Mouse (Mus musculus) B cell, adult 2 months (primary cell): ENCODE measurements around the gene Hcrtr1.
A peak's percentile ranks its signal among the peaks of the same experiment; 100 is the strongest.

Experiments used
- DNase-seq, 2 experiments: peaks; one replicate each; pipeline ENCODE4 v3.0.0; 2022

Hcrtr1 gene

DNA sequence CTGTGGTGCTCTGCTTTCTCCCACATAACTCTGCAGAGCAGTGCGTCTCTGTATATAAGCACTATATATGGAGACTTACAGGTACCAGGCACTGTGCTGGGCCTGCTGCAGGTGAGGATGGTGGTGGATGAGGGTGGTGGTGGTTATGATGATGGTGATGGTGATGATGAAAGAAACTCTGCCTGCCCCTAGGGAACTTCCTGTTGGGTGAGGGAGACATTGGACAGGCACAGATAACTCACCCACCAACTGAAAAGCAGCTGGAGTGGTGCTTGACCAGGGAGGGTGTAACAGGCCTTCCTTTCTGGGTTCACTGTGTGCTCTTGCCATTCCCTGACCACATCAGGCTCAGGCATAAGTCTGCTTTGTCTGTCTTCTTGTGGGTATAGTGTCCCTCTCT is 26.4 kb downstream of the Hcrtr1 start:
- no peak for DNase-seq

GRCm38 (mm10) chr4:130112299-130112698 is 26.9 kb downstream of the Hcrtr1 start:
- DNase-seq = no peak

DNA sequence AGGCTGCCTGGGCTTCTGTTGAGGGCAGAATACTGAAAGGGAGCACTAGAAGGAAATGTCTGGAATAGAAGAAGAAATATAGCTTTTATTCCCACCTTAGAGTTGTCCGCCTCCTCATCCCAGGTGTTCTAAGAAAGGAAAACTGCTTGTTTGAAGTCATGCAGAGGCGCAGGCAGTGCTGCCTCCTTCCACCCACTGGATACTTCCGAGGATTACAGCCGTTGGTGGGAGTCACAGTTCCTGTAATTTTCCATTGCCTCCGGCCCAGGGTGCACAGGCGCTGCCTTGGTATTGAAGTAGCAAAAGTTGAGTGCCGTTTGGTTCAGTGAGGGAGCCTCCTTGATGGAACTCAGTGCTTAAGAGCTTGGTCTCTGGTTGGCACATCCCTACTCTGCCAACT is 29.1 kb downstream of the Hcrtr1 start:
- no peak for DNase-seq

DNA sequence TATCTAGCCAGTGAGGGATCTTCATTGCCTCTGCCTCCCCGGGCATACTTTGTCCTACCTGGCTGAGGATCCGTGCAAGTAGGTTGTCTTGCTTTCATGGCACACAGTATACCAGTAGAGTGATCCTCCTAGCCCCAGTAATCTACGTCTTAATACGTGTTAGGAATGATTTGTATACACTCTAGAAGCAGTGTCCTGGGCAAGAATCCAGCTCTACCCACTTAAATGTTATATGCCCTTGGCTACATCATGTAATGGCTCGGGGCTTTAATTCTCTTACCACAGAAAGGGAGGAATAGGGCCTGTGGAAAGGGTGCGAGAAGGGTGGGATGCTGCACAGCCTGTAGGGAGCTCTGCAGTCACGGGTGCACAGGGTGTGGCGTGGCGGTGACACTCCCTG is 29.5 kb downstream of the Hcrtr1 start:
- no peak for DNase-seq

DNA sequence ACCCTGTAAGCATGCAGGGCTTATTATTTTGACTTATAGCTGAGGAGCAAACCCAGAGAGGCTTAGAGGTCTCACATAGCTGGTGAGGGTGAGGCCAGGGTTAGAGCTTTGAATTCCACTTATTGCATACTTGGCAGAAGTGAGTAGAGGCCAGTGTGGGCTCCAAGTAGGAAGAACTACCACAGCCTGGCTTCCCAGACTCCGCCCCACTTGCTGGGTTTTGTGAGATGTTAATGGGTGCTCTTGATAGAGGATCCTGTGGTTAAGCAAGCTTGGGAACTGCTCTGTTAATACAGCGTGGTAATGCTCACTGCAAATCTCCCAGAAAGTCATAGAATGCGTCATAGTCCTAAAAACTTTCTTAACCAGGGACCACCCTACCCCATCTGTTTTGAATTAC is 30.2 kb downstream of the Hcrtr1 start:
- no peak for DNase-seq

DNA sequence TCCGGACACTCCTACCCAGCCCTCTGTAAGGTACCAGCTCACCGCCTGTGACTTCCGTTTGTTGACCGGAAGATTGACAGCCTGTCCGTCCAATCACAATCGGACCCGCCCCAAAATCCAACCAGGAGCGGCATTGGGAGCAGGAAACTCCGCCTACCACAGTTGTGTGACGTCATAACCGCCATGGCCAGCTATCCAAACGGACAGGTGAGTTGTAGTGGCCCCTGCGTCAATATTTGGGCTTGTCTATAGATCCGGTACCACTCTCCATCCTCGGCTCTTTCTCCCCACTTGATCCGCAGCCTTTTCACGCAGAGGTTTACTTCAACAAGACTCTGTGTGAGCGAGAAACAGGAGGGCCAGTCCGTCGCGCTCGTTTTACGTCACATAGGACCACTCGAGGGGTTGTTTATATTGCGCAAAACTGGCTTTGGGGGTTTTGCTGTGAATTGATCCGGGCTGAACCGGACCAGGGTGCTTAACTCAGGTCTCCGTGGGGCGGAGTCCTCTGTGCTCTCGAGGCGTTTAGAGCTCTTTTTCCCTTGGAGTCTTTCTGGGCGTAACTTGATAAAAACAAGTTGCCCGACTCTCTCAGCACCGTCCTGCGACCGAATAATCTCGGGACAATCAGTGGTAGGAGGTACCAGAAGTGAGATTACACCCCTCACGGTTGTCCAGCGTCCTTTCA is 31.6 kb downstream of the Hcrtr1 start:
- DNase-seq = peak; percentile 99

DNA sequence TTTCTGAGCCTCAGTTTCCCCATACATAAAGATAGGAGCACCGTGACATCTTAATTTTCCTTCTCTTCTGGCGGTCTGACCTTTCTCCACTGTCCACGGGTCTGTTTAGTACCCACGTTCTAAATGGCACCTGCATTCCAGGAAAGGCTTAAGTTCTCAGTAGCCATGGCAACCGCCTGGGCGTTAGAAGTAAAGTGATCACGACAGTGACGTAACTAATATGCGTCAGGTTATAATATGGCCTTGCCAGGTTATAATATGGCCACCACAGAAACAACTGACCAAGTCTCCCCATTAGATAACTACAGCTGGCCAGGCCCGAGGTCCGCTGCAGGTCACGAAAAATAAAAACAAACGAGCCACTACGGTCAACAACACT is 32.1 kb downstream of the Hcrtr1 start:
- DNase-seq = no peak

DNA sequence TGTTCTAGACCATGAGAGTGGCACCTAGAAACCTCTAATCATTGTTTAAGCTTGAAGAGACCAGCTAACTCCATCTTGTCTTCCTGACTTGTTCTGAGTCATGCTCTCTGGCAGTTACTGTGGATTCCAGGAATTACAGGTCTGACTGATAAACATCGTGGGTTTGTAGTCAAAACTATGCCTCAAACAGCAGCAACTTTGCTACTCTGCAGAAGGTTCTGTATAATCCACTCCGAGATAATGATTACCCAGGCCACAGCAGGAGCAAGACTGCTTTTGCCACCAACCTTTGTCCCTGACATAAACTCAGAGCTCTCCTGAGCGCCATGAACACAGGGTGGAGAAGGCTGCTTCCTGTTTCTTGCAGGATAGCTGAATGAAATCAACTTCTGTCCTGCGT is 34.6 kb downstream of the Hcrtr1 start:
- no peak for DNase-seq

GRCm38 (mm10) chr4:130103632-130104031 is 35.5 kb downstream of the Hcrtr1 start:
- DNase-seq = peak; percentile 32 to 35

GRCm38 (mm10) chr4:130102111-130102651 is 37.0 kb downstream of the Hcrtr1 start, which contains the start of gene Pef1:
Gene Pef1, plus strand, starts transcription at chr4:130102558.
- DNase-seq = no peak

DNA sequence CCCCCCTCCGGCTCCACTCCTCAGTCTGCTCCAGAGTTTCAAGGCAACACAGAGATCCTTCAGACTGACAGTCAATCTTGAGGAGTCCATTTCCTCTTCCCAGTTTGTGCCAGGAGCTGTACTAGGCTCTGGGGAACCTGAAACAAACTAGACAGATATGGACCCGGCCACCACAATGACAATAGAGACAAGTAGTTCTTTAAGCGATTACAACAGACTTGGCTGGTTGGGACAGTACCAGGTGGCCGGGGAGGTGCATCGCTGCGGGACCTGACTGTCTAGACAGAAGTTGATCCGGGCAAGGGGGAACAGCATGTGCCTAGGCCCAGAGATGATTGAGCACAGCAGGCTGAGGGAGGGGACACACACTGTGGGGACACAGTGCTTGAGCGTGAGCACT is 38.0 kb downstream of the Hcrtr1 start:
- DNase-seq = no peak

GRCm38 (mm10) chr4:130095137-130095536 is 44.0 kb downstream of the Hcrtr1 start:
- DNase-seq = no peak

DNA sequence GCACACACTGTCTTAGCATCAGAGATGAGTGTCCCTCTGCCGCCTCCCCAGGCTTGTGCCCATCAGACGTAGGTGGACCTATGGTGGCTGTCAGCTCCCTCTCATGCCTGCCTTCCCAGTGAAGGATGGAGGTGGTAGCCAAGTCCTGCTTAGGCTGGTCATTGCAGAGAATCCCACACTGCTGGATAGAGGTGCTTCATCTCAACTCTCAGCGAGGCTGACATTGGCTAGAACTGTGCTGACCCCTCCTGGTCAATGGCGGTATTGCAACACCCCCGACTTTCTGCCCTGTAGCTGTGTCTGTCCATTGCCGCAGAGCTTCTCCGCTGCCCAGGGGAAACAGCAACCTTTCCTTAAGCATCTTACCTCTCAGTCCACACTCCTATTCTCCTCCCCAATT is 51.9 kb downstream of the Hcrtr1 start:
- peak; percentile 95 to 96 for DNase-seq

DNA sequence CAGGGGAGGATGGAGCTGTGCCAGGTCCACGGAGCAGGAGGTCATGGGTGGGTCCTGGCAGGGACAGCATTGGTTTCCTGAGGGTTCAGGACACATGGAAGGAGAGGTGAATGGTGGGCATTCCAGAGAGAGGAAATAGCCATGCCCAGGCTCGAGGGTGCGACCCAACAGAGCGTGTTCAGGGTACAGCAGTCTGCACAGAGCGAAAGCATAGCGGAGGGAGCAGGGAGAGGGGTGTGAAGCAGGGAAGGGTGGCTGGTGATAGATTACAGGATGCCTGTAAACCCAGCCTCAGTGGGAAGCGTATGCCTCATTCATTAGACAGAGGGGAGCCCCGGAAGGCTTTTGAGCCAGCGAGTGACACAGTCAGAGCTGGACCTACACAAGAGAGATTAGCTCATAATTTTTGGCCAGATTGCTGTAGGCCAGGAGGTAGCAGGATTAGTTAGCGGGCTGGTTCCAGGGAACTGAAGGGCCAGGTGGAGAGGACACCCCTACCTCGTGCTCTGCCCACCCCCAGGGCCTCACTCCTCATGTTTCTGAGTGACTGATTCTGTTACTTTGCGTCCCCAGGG is 53.8 kb downstream of the Hcrtr1 start:
- DNase-seq = no peak

GRCm38 (mm10) chr4:130084331-130084945 is 54.7 kb downstream of the Hcrtr1 start:
- no peak for DNase-seq

GRCm38 (mm10) chr4:130082211-130082610 is 56.9 kb downstream of the Hcrtr1 start:
- no peak for DNase-seq

DNA sequence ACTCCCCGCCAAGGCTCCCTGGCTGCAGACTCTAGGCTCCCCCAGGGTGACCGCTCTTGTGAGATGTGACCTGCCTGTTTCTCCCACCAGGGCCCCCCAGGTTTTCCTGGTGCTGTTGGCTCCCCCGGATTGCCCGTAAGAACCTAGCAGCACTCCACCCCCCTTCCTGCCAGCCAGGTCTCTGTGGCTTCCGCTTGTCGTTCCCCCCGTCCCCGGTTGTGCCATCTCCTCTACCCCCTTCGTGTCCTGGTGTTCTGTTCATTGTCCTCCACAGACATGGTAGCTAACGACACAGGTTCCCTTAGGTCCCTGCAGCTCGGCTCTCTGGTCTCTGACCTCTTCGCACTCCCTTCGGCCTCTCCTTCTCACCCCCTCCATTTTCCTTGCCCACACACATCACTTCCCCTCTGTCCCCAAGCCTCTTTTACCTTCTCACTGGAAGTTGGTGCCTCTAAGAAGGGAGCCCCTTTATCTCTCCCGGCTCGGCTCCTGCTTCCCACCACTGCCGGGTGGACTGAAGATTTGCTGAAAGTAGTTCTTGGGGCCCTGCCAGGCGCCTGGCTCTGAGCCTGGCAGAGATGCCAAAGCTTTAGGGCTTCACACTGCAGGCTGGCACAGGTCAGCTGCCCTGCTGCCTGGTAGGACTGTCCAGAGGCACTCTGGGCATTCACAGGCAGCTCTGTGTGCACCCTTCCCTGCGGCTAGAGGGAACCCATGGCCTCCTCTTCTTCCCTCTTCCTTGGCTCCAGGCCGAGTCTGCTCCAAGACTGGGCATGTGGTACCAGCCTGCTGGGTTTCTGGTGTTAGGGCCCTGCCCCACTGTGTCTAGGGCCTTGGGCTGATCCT is 57.6 kb downstream of the Hcrtr1 start:
- no peak for DNase-seq
